Mouse (Mus musculus) embryonic facial prominence, embryonic 10.5 days (tissue): ENCODE measurements at regions not wholly inside any gene's neighbourhood (a gene's known extent, or its start where the extent isn't known, plus 50 kb on each side); places are given as distances from the start of the nearest gene placed in this dataset.

ENCODE experiments used
- DNase-seq: peaks from one replicate; pipeline ENCODE4 v3.0.0-alpha.2; 2017; ENCODE audit warnings: low spot score
- H3K27ac ChIP-seq: fragments of 300-500 bp; sonication (generic); replicated peaks from 2 replicates; pipeline ENCODE4 v1.5.1; 2016; ENCODE audit warnings: mild to moderate bottlenecking
- H3K27me3 ChIP-seq: fragments of 300-500 bp; sonication (generic); replicated peaks from 2 replicates; pipeline ENCODE4 v1.6.1; 2016; ENCODE audit warnings: low read depth, mild to moderate bottlenecking; ENCODE audit not compliant: poor library complexity, severe bottlenecking
- H3K36me3 ChIP-seq: fragments of 300-500 bp; sonication (generic); replicated peaks from 2 replicates; pipeline ENCODE4 v1.6.1; 2016; ENCODE audit warnings: mild to moderate bottlenecking, moderate library complexity
- H3K4me1 ChIP-seq: fragments of 300-500 bp; sonication (generic); 2 replicates; pipeline ENCODE4 v1.6.1; 2016
- H3K4me3 ChIP-seq: fragments of 300-500 bp; sonication (generic); 2 replicates; pipeline ENCODE4 v1.5.1; 2016; ENCODE audit warnings: mild to moderate bottlenecking, moderate library complexity
- H3K9me3 ChIP-seq: fragments of 300-500 bp; sonication (generic); 2 replicates; pipeline ENCODE4 v1.6.1; 2016; ENCODE audit warnings: mild to moderate bottlenecking
- WGBS: fragments of 180-500 bp; shearing (Covaris S2); methylation state at CpG from one replicate; pipeline ENCODE4 v1.1.7; 2016; 5-methylcytosine and 5-hydroxymethylcytosine counted together

DNA sequence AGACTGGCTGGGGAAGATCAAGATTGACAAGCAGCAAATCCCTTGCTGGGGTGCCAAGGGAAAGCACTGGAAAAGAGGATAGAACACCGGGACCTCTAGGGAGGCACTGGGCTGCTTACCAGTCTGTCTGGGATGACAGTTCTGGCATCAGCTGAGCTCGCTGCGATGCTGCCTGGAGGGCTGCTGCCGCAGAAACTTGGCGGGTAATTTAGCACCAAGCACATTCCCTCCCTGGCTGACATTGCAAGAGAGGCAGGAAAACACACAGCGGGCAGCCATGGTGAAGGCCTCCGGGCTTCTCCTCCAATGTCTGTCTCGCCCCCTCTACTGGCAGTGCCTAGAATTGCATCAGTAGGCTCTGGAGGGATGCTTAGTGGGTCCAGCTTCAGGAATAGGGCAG lies 51.0 kb upstream of the Slc35b3 start:
- Histone ChIP-seq H3K27me3 (no peaks in the 10 kb centered on the region), H3K27ac (peak overlapping the region; percentile 75), H3K36me3 (no peaks in the 10 kb centered on the region), H3K4me1 (peaks cover 6% of the 10 kb centered on the region), H3K9me3 (no peaks in the 10 kb centered on the region), H3K4me3 (peak overlapping the region; percentile 45)
- 5% methylated on average over 8 of the region's 8 CpGs for WGBS
- peak; percentile 85 for DNase-seq
